Mouse (Mus musculus) cerebellum, postnatal 4 days (tissue): ENCODE results near the gene Ift81.
A peak's percentile ranks its signal among the peaks of the same experiment; 100 is the strongest.
"Not testable (repeated sequence)": the region's sequence is repeated elsewhere in the genome, so short reads cannot be mapped to it uniquely, and the experiment has no call there.

Experiments used
- DNase-seq, 2 experiments: peaks; one replicate each; pipeline ENCODE4 v3.0.0; 2022; ENCODE audit warnings: low spot score in 2 of 2, mixed read lengths in 1 of 2

Gene Ift81

GRCm38 (mm10) chr5:122613908-122614732 lies at the start of gene Ift81:
Gene Ift81, minus strand, starts transcription at chr5:122614518.
- DNase-seq, result peak; percentile 93 to 97

GRCm38 (mm10) chr5:122662501-122662900 lies 48.2 kb upstream of the Ift81 start:
- no peak for DNase-seq

- no peak for DNase-seq
Measured at GRCm38 (mm10) chr5:122656808-122657207, 42.5 kb upstream of the Ift81 start.

GRCm38 (mm10) chr5:122654268-122654573 lies 39.9 kb upstream of the Ift81 start:
- no peak for DNase-seq

GRCm38 (mm10) chr5:122653446-122654267 lies 39.3 kb upstream of the Ift81 start:
- peak in 1 of 2 experiments; percentile 16 for DNase-seq

GRCm38 (mm10) chr5:122653112-122653445 lies 38.8 kb upstream of the Ift81 start:
- DNase-seq, result no peak

GRCm38 (mm10) chr5:122652506-122652905 lies 38.2 kb upstream of the Ift81 start:
- no peak for DNase-seq

GRCm38 (mm10) chr5:122650100-122650499 lies 35.8 kb upstream of the Ift81 start:
- DNase-seq, result no peak

GRCm38 (mm10) chr5:122649264-122649663 lies 34.9 kb upstream of the Ift81 start:
- no peak for DNase-seq

GRCm38 (mm10) chr5:122647952-122648374 lies 33.6 kb upstream of the Ift81 start:
- DNase-seq, result not testable (repeated sequence)

GRCm38 (mm10) chr5:122647256-122647924 lies 33.1 kb upstream of the Ift81 start:
- peak in 1 of 2 experiments; percentile 20 for DNase-seq

- DNase-seq, result no peak
Measured at GRCm38 (mm10) chr5:122646050-122646449, 31.7 kb upstream of the Ift81 start.

GRCm38 (mm10) chr5:122645290-122645689 lies 31.0 kb upstream of the Ift81 start:
- DNase-seq, result no peak

- no peak for DNase-seq
Measured at GRCm38 (mm10) chr5:122644111-122644607, 29.8 kb upstream of the Ift81 start.

GRCm38 (mm10) chr5:122643701-122644100 lies 29.4 kb upstream of the Ift81 start, which contains the start of gene P2rx7:
Gene P2rx7, plus strand, starts transcription at chr5:122643911.
- peak in 1 of 2 experiments; percentile 31 for DNase-seq

GRCm38 (mm10) chr5:122639986-122640385 lies 25.7 kb upstream of the Ift81 start:
- DNase-seq, result no peak

GRCm38 (mm10) chr5:122639517-122639916 lies 25.2 kb upstream of the Ift81 start:
- DNase-seq, result no peak

- DNase-seq, result no peak
Measured at GRCm38 (mm10) chr5:122638296-122638695, 24.0 kb upstream of the Ift81 start.

- DNase-seq, result no peak
Measured at GRCm38 (mm10) chr5:122636958-122637357, 22.6 kb upstream of the Ift81 start.

- no peak for DNase-seq
Measured at GRCm38 (mm10) chr5:122636308-122636707, 22.0 kb upstream of the Ift81 start.

GRCm38 (mm10) chr5:122635228-122635627 lies 20.9 kb upstream of the Ift81 start:
- DNase-seq, result no peak

GRCm38 (mm10) chr5:122627243-122627642 lies 12.9 kb upstream of the Ift81 start:
- DNase-seq, result peak; percentile 83 to 91
